Mouse (Mus musculus): ENCODE measurements at regions not wholly inside any gene's neighbourhood (a gene's known extent, or its start where the extent isn't known, plus 50 kb on each side); places are given as distances from the start of the nearest gene placed in this dataset.

DNA sequence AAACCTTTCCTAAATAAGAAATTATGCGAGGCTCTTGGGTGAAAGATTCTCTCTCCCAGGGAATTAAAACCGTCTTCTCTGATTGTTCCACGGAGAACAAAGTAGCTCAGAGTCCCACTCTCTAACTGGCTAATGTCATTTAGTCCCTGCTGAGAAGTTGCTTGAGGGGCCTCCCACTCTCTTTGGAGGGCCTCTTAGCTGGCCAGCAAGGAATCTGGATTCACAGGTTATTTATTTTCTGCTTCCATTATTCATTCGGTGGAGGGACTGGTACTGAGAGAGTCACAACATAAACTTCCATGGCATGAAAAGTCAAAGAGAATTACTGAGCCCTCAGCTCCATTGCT lies 210.8 kb downstream of the Mex3b start:
- DNase-seq: no peak

DNA sequence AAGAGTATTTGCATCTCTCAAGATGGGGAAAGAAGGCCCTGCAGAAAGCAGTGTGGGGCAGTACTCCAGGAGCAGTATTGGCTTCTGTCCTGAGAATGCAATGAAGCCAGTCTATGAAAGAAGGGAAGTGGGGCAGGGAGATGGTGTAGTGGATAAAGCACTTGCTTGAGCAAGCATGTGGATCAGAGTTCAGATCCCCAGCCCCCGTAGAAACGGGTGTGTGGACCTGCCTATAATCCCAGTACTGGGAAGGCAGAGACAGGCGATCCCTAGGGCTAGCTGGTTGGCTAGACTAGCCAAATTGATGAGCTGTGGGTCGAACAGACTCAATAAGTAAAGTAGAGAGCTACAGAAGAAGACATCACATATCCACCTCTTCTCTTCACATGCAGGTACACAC lies 211.6 kb downstream of the Mex3b start:
- DNase-seq: no peak

DNA sequence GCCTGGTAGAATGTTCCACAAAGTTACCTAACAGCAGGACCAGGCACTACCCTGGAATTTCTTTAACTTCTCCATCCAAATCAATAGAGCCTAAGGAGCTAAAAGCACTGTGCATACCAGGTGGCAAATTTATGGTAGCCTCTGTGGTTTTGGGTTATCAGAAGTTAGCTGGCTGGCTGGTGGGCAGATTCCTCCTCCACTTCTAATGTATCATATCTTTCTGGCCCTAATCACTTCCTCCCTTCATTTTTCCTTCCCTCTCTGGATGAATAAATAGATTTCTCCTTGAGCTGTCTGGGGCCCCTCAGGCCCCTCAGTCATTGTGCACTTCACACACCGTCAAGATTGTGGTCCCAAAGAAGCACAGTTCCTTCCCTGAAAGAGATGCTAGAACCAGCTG lies 212.7 kb downstream of the Mex3b start:
- DNase-seq: no peak

DNA sequence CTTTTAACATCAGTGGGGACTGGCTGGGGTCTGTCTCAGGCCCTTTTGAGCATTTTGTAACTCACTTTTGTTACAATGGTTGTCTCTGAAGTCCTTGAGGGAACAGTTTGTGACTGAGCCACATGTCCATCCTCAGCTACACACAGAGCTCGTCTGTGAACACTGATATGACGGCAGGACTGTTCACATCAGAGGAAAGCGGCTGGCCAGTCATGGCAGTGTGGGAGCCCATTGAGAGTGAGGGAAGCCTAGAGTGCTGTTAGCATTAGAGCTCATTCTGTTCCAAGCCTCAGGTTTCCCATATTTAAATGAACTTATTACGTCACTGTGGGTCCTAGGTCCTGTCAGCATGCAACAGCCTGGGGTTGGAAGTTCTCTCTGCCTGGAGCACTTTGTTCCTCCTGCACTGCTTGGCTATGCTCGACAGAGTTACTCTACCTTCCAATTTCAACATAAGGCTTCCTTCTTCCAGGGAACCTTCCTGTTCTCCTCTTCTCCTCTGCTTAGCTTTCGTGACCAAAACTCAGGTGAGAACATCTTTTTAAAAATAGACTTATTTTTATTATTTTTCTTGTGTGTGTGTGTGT lies 217.5 kb downstream of the Mex3b start:
- DNase-seq: no peak

DNA sequence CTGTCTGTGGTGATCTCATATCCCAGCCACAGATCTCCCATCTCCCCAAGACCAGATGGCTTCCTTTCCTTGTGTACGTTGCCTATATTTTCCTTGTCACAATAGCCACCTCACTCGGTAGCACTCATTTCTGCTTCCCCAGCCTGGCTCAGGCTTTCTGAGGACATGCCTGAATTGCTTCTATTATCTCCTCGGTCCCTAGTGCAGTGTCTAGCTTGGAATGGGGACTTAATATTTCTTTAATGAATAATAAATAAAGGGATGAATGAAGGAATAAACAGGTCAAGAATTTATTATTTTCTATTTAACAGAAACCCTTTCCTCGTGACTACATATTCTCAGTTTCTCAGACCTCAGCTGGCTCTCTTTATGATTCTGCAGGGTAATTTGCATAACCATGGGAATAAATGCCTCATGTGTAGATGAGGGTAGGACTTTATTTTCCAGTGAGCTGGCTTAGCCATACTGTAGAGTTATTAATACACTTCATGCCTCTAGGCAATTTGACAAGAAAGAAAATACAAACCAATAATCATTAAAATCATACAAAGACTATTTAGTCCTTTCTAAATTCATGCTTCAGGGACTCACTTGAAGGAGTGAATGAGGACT lies 218.5 kb downstream of the Mex3b start:
- no peak for DNase-seq

DNA sequence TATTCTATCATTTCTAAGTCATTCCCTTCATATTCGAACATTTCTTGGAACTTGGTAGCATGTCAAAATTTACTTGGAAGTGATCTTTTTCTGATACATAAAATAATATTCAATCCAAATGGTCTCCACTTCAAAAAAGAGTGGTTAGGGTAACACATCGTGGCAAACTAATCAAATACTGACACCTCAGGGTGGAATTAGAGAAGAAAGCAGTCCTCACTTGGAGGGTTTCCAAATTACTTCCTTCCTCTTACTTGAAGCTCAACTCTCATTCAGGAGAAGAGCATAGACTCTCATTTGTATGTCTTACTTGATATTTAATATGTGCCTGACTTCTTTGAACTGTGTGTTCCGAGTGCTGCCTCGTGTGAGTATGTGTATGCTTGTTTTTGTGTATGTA lies 220.3 kb downstream of the Mex3b start:
- no peak for DNase-seq

DNA sequence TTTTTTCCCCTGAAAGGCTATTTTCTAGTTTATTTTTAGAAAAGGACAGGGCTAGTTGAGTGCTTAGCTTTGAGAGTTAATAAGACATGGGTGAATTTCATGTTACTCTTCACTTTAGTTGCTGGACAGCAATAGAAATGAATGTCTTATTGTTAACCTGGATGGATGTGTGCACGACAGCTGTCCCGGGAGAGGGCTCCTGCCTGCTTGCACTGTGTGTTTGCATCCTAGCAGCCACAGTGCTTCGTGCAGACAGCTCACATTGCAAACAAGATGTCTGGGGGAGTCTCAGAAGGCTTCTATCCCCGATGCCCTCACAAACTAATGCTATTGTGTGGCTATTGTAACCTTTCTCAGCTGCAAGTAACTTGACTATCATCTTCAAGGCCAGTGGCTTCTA lies 221.0 kb downstream of the Mex3b start:
- no peak for DNase-seq

DNA sequence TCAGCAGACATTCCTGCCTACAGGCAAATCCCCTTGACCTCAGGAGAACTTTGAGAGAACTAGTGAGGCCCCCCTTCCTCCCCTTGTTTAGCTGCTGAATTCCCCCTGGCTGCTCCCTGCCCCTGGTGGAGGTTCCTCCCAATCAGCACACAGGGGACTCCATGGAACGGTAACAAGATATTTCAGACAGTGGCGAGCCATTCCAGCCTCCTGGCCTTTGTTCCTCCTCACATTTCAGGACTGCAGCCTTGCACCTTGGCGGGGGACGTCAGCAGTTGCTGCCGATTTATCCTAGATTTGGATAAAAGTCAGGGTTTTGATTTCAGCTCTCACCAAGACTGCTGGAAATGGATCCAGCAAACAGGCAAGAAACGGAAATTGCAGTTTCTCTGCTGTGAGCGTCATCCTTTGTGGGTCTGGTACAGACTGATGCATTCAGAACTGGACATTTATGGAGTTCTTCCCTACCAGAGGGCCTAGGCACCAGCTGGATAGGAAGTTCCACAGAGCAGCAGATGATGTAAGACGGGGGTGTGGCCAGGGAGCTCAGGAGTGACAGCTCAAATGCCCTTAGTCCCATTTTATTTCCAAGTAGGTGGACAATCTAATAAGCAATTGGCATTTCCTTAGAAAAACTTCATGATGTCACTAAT lies 222.3 kb downstream of the Mex3b start:
- no peak for DNase-seq

DNA sequence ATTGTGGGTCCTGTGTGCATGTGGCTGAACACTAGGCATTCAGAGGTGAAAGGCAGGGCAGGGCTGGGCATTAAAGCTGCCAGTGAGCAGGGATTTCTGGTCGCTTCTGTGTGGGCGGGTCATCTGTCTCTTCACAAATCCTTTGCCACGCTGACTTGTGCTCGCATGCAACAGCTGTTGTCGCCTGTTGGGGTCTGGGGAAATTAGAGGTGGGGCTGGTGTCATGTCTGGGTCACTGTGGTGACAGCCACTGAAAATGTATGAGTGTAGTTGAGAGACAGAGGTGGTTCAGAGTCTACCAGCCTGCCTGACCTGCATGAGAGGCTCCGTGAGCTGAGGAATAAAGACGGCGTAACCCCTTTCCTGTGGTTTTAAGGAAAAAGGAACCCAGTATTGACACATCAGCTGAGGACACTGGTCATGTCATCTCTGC lies 226.8 kb downstream of the Mex3b start:
- no peak for DNase-seq

DNA sequence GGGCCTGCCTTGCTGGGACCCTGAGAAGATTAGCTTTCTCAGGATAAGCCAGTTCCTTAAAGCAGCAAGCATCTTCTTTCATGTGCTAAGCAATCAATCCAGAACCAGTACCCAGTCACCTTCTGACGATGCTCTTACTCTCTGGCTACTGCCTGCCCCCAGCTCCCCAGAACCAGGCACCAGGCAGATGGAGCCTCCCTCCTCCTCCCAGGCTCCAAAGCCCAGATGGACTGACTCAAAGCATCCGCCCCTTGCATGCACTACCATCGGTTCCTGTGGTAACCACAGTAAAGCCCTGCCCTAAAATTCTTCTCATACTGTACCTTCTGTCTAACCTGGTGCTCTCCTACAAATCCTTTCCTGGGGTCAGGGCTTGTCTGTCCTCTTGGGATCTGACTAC lies 227.8 kb downstream of the Mex3b start:
- no peak for DNase-seq

DNA sequence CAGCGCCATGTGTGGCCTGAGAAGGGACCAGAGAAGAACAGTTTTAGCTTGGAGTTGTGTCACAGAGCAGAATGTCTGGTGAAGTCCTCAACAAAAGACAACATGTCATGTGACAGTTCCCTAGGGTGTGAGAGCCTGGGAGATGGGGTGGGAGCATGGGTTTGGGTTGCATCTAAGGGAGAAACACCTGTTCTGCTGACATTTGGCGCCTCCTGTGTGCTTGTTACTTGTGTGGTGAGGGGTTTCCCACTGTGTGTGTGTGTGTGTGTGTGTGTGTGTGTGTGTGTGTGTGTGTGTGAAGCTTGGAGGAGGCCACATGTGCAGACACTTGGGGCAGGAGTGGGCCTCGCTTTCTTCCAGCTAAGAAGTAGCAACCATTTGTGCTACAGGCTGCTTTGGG lies 228.5 kb downstream of the Mex3b start:
- DNase-seq: no peak

DNA sequence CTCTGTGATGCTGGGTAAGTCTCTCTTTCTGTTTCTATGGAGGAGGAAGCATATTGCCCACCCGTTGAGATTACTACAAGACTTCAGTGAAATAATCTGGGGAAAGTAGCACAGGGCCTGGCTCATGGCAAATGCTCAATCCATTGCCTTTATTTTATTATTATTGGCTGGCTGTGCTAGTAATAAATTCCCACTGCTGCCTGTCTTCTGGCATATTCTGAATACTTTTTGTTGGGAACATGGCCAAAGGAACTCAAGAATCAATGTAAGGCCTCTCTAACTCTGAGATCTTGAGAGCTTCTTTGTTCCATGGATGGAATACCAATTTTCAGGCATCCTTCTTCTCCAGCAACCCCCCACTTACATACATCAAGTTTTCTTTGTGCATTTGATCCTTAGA lies 237.3 kb downstream of the Mex3b start:
- DNase-seq: no peak

DNA sequence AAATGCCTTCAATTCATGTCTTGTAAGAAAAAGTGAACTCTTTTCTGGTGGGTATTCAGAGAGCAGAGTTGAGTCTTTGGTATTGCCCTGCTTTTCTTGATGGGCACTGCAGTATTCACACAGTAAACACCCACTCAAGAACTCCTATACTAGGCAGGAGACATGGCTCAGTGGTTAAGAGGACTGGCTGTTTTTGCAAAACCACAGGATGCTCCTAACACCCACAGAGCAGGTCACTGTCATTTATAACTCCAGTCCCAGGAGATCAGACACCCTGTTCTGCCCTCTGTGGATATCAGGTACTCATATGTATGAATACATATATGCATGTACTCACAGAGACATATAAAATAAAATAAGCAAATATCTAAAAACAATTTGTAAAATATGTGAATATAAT lies 238.5 kb downstream of the Mex3b start:
- DNase-seq: no peak

DNA sequence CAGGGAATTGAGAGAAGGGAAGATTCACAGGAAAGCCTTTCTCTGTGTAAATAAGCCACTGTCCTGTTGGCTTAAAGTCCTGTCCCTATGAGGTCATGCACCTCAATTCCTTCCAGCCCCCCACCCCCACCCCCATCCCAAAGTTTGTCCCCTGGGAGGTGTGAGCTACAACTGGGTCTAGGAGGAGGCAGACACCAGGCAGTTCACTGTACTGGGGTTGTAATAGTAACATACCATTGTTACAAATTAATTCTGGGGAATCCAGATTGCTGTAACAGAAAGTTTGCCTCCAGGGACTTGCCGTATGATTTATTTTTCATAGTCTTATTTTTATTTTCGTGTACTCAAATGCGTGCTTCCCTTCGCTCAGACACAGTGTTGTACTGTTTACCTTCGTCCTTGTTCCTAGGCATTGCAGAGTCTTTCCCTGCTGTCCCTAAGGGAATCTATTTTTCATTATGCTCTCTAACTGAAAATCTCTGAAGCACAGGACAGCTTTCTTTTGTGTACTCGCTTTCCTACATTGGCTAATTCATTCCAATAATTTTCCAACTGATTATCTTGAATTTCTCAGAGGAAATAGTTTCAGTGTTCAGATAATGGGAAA lies 244.2 kb downstream of the Mex3b start:
- no peak for DNase-seq

DNA sequence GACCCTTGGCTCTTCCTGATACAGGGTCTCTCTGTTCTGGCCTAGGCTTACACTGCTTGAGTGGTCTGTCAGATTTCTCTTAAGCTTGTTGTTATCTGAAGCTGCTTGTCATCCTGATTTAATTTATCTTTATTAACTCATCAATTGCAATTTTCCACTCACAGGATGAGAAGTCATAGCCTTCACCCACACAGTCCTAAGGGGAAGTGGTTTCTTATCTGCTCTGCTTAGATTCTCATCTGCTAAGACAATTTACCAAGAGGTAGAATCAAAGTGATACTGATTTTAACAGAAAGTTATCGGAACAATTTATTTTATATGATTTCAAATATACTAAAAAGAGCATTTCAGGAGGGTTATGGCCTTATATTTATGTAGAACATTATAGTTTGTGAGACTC lies 249.4 kb downstream of the Mex3b start:
- DNase-seq: no peak

DNA sequence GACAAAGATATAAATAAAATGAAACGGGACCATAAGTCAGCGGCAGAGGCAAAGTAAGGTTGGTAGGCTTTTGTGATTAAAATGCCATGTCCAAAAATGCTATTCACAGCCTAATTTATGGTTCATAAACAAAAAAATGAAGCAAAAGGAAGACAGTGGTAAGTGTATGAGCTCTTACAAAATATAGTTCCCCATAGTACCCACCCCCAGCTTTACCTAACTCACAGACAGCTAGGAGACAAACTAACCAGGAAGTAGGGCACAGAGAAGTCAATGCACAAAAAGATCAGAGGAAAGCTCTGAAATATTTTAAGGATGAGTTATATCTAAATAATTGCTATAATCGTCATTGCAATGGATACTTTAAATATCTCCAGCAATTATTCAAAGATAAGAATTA lies 249.9 kb downstream of the Mex3b start:
- no peak for DNase-seq

DNA sequence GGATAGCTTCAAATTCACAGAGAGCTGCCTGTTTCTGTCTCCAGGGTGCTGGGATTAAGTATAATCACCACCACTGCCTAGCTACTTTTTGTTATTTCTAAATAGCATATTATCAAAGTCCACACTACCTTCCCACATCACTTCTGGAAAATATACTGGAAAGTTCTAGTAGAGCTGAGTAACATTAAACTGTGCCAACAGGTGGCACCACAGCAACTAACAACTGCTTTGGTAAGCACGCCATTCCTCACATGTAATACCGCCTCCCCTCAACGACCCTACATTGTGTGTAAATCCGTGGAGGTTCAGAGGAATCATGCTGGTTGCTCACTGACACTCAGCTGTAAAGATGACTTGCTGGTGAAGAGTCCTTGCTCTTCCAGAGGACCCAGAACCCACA lies 259.1 kb downstream of the Mex3b start:
- no peak for DNase-seq

DNA sequence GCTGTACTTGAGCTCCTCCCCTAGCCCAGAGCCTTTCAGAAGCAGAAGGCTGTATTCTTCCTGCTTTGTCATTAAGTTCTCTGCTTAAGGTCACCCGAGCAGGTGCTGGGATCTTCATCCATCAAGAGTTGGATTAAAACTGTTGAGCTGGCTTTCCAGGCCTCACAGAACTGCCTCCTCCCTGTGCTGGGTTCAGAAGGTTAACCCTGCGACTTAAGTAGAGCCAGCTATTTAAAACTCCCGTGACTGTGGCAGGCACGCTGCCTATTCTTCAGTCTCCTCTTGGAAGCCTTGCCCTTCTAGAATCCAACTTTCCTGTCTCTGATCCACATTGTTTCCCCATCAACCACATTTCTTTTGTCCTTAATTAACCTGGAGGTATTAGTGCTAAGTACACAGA lies 273.1 kb downstream of the Mex3b start:
- no peak for DNase-seq

DNA sequence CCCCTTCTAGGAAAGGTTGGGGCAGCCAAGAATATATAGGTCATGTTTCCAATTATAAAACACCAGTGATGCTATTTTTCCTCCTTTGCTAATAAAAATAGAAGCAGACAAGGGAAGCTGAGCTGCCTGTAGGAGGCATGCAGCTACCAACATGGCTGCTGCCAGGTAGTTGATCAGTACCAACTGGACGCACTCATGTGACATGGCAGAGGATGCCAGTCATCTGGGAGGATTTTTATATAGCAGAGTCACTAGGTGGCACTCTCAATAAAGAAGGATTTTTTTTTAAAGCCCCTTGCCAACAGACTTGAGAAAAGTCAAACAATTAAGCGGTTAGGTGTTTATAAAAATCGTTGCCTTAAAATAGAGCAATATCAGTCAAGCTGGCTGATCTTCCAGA lies 273.5 kb downstream of the Mex3b start:
- no peak for DNase-seq

DNA sequence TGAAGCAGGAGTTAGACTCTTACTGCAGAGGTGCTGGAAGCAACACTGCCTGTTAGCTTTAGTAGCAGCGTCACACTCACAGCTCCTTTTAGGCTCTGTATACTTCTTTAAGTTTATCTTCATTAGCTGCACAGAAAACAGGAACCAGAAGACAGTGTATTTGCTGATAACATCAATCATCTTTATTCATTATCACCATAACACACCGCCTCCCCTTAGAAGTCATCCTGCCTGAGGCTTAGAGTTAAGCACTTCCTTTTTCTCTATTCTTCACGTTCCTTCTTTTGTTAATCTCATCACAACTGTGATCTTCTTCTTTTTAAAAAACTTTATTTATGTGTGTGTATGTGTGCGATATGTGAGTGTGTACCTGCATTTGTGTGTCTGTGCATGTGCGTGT lies 276.9 kb downstream of the Mex3b start:
- DNase-seq: no peak

DNA sequence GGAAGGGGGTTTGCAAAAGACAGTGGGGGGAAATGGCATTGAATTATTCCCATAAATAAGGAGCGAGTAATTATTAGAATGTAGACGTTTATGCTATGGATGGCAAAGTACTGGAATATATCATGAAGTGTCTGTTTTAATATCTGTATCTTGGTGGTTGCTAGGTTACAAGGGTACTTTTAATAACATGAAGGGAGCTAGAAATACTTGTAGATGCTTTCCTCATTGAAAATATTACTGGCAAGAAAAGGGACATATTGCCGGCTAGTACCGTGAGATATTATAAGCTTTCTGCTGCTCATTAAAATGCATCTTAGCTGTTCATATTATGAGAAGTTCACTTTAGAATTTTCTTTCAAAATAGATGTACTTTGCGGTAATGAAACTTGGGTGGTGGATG lies 278.4 kb downstream of the Mex3b start:
- DNase-seq: no peak

DNA sequence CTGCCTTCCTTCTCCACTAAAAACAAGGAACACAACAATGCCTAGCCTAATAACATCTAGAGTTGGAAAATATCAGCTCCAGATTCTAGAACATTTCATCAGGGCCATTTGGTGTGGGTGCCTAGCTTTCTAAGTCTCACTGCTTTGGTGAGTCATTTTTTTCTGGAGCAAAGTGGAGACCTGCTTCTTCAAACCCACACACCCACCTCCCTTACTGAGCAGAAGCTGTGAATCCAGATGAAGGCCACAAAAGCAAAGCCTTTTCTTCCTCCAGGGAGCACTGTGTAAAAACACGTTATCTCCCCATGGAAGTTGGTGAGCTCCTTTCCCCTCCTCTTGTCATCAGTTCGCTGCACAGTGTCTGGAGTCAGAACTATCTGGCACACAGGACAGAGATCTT lies 294.1 kb downstream of the Mex3b start:
- DNase-seq: no peak

DNA sequence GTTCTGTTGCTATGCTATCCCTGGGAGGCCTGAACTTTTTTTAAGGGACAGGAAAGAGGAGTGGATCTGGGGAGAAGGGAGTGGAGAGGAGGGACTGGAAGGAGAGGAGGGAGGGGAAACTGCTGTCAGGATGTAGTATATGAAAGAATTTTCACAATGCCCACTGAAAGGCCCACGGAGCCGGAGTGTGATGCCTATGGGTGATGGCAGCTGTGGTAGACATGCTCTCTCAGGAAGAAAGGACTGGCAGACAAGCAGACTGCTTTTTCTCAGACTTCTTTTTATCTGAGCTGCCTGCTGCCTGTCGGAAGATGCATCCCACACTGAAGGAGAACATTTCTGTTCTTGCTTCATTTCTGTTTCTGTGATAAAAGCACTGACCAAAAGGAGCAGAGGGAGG lies 295.7 kb downstream of the Mex3b start:
- DNase-seq: no peak

DNA sequence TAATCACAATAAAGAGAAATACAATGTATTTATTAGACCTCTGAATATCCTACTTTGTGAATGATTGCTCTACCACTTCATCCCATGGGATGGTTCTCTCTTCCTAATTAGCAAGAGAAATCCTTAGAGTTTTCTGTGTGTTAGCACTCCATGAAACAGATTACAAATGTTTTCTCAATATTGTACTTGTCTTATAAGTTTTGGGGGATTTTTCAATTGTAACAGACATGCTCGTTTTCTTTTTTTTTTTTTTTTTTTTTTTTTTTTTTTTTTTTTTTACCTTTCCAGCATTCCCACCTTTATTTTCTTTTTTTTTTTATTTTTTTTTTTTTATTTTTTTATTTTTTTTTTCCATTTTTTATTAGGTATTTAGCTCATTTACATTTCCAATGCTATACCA lies 312.3 kb downstream of the Mex3b start:
- DNase-seq: no peak

DNA sequence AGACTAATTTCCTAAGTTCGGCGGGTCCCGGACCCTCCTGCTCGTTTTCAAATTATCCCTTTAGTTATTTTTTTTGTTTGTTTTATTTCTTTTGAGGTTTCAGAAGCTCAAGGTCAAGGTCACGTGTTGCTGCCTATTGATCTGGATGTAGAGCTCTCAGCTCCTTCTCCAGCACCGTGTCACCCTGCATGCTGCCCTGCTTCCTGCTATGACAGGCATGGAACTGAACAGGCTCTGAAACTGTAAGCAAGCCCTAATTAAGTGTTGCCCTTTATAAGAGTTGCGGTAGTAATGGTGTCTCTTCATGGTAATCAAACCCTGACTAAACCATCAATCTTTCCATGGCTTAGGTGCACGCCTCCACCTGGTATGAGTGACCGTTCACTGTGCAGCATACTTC lies 319.2 kb downstream of the Mex3b start:
- no peak for DNase-seq

All from thymus, postnatal 4 days (tissue).